Mouse (Mus musculus) adrenal gland, postnatal 10 days (tissue): ENCODE data around the gene Serpine2. TPM values are rescaled to one million over a fixed set of nuclear protein-coding genes. Genes with fewer than 3 reads are reported as not detected.

ENCODE experiments used
- DNase-seq: peaks from one replicate; pipeline ENCODE4 v3.0.0; 2021; ENCODE audit warnings: mixed read lengths
- long read RNA-seq, 2 experiments: library from polyadenylated mRNA; stranded (forward); transcript quantifications; one replicate each; pipeline ENCODE4 v2.0.0; 2021
- total RNA-seq, 2 experiments: library from RNA; stranded (reverse); gene quantifications; 2 replicates each; pipeline ENCODE4 v1.2.3; 2021

Gene Serpine2
- 10 to 100 TPM; 15.9 to 25.7 TPM for total RNA-seq
- long read RNA-seq, experiment 1, transcript Serpine2-201 (9 exons, 2,210 nt): major isoform, 35 of 44 reads
- long read RNA-seq, experiment 1, partial matches to known transcripts: 3 of 44 reads
- long read RNA-seq, experiment 1, other reads (novel, unspliced or antisense): 6 of 44 reads
- long read RNA-seq, experiment 2, transcript Serpine2-201 (9 exons, 2,210 nt): major isoform, 27 of 31 reads
- long read RNA-seq, experiment 2, partial matches to known transcripts: 1 of 31 reads
- long read RNA-seq, experiment 2, other reads (novel, unspliced or antisense): 3 of 31 reads

DNA sequence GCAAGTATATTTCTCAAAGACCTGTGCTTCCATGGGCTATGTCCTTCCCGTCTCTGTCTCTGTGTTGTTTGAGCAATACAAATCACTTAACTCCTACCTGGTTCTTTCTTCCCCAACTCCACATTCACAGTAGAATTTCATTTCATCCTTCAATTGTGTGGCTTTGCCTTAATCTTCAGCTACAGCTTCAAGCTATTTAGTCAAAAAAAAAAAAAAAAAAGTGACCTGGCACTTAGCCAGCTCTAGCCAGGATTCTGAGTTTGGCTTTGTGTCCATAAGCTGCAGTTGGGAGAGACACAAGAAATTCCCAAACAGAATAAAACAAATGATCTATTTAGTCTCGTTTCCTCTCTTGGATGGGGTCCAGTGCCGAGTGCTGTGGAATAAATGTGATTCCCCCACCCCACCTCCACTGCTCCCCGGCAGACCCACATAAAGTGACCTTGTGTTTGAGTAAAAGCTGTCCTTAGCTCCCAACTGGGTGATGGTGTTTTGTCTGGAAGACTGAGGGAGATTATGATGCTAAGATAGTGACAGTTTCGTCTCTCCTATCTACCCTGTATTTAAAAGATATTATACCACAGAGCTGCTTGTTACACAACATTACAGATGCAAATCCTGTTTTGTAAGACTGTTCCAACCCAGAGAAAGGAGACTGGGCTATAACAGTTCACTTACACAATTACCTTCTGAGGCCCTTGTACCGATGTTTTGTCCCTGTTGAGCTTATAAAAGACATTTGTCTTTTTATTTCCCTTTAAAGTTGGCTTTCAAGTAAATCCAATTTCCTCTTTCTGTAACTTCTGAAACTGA lies at the start of gene Serpine2:
Gene Serpine2 (minus strand): TSS at position 51 of the 813 bp plus-strand sequence.
- DNase-seq: peak; percentile 9

DNA sequence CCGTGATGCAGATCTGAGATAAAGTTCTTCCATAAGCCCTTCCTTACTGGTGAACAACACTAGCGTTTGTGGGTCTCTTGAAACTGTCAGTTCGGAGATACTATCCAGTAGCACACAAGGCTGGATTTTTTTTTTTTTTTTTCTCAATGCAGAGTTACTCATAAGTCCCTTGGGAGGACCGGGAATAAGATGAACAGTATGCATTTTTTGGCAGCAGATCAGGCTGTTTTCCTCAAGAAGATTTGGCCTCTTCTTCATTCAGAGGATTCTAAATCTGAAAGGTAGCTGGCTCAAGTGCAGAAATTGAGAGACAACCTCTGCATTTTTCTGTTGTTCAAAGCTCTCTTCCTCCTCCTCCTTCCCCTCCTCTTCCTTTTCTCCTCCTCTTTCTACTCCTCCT lies 46.8 kb upstream of the Serpine2 start:
- no peak for DNase-seq

DNA sequence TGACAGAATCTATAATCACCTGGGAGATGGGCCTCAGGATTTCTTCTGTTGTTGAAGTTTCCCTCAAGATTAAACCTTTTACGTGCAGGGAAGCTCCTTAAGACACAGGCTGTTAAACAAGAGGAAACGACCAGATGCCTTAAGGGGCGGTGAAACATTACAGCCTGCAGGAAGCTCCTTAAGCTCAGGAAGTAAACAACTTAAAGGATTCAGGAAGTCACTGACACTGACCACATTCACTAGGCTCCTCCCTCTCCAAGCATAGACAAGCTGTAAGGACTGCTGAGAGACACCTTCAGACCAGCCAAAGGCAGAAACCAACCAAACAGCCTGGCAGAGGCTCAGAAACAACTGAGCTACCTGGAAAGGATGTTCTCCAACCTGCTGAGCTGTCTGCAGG lies 44.3 kb upstream of the Serpine2 start:
- no peak for DNase-seq

DNA sequence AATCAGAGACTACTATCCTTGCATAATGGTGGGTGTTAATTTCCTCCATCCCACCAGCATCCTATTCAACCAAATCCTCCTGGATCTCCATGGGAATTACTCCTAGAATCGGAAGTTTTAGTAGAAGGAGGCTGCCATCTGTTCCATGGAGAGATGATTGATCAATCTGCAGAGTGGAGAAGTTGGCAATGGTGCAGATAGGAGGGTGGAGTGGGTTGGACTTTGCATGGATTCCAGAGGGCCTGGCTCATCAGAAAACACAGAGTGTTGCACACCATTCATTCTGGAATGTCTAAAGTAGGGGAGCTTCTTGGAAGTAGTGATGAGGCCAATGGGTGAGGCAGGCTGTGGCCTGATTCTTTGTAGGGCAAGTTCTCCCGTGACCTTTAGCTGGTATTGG lies 41.9 kb upstream of the Serpine2 start:
- no peak for DNase-seq

DNA sequence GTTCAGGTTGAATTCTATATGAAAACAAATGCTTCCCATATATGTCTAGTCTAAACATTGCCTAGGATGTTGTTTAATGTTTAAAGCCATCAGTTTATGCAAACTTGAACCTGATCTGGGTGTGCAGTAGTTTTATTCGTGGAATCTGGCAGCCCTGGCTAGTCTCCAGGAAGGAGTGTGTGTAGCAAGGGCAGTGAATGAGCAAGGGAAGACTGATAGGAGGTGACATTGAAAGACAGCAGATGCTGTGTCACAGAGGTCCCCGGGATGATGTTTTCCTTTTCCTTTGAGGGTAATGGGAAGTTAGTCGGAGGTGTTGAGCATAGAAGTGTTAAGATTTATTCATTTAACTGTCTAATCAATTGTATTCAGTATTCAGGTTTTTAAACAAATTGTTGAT lies 21.7 kb upstream of the Serpine2 start:
- DNase-seq: no peak

DNA sequence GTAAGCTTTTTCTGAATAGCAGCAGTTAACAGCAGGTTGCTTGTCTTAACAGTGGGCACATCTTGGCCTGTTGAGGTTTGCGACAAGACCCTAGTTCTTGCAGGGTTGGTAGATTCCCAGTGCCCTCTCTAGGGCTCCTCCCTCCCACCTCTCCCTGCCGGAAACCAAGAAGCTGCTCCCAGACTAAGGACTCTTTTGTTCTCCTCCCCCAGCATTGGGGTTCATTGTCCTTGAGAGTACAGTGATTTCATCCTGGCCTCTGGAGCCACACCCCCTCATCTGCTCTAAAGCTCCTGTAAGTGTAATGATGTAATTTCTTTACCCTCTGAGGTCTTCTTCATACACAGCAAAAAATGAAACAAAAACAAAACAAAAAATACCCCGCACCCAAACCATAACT lies 13.8 kb upstream of the Serpine2 start:
- no peak for DNase-seq

DNA sequence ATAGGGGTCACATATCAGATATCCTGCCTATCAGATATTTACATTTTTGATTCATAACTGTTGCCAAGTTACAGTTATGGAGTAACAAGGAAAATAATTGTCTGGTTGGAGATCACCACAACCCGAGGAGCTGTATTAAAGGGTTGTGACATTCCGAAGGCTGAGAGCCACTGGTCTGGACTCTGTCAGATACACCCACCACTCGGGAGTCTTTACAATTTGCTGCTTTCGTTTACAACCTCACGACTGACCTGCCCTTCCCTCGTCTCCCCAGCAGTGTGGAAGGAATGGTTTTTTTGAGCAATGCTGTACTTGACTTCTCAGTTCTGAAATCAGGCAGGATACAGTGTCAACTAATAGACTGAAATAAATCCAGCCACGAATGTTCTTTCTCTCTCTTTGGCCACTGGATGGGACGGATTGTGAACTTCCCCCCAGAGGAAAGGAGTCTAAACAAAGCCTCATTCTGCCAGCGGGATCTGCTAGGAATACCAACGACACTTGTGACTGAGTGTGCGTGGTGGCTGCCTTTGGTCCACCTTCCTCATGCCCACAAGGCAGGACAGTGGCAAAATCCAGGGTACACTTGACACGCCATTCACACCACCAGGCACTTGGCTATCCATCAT lies 455 bp downstream of the Serpine2 start:
- peak; percentile 3 for DNase-seq

DNA sequence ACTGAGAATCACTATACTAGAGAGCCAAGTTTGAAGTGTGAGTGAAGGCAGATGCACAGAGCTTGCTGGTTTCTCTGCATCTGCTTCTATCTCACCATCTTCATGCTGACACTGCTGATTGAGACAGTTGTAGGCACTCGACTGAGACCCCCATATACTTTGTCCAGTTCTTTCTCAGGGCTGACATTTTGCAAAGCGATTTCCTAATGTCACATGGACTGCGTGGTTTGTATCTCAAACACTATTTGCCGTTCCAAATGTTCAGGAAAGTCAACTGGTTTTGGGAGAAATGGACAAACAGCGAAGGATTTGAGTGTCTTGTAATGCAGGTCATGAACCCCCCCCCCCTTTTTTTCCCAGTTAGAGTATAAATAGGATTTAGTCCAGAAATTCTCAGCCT lies 1.0 kb downstream of the Serpine2 start:
- DNase-seq: no peak

DNA sequence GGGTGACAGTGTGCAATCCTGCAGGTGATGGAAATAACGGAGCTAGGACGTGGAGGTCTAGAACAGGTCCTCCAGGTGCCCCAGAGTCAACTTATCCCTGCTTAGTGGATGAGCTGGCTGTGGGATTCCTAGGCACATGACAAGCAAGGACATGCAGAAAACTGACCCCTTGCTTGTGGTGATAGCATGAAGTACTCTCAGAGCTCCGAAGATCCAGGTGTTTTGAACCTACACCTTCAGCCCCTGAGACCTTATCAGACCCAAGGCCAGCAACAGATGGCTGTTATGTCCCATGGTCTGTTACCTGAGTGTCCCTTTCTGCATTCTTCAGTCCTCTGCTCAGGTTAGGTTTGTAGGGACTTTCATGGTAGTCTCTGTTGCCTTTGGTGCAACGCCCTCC lies 2.0 kb downstream of the Serpine2 start:
- no peak for DNase-seq

DNA sequence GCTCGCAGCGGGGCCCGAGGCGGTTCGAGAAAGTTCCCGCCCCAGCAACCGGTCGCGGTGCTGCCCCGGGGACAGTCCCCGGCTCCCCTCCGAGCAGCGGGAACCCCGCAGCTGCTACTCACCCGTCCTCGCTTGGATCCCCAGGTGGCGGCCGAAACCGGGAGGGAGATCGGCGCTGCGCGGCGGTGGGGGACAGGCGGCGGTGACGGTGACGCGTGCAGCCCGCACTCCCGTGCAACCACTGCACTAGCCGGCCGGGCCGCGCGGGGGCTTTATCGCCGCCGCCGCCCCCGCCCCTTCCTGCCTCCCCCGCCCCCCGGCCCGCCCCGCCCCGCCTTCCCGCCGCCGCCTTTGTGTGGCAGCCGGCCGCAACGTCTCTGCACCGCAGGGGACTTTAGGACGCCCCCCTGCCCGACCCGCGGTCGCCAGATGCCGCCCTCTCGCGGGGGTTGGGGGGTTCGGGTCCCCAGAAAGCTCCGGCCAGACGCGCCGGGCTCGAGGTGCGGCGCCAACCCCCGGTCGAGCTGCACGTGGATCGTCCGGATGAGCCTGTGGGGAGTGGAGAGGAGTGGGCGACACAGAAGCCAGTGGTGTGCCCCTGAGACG lies 2.5 kb downstream of the Serpine2 start:
- DNase-seq: peak; percentile 41

DNA sequence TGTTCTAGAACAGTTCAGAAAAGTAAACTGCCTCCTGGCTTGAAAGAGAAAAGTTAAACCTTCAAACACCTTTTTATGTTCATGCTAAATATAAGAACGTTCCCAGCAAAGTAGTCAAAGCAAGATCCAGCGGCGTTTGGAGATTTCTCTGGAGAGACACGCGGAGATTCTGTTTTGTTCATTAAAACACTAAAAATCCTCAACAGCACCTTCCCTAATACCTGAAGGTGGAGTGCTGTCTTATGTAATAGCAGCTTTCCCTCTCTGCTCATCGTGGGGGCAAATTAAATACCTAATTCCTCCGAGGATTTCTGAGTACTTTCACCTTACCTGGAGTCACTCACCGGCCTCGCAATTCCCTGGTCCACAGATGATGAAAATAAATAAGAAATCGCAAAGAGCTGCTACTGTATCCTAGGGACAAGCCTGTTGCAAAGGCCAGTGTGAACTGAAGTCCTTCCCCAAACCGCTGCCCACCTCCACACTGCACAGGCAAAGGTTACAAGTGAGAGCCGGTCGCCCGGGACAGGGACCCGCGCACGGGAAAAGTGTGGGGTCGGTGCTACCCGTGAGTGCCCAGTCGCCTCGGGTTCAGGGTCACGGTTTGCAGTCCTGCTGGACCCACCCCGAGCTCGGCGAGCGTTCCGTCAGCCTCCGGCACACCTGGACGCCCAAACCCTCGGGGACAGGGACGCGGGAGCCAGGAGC lies 3.1 kb downstream of the Serpine2 start:
- DNase-seq: no peak

DNA sequence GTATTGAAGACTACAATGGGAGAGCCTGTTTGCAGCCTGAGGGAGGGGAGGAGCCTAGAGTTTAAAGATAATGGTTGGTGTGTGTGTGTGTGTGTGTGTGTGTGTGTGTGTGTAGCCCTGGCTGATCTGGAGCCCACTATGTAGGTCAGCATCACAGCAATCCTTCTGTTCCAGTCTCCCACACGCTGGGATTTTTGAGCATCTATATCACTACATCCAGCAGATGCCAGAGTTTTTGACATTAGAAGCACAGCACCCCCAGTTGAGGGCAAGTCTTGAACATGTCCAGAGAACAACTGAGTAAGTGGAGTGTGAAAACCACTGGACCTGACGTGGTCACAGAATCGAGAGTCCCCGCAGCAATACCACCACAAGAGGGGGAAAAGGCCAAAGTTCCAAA lies 4.2 kb downstream of the Serpine2 start:
- DNase-seq: no peak

DNA sequence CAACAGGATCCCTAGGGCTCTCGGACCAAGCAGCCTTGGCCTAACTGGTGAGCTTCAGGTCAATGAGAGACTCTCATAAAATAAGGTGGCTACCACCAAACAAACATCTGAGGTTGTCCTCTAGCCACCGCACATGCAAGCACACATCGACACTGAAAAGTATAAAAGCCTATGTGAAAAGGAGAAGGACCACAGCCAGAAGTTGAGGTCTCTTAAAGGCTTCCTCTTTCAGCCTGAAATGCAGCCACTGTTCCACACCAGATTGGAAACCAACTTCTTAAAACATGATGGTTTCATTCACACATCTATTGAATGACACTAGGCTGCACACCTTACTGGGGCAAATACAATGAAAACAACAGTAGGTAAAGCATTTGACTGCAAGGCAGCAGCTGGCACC lies 7.5 kb downstream of the Serpine2 start:
- no peak for DNase-seq

DNA sequence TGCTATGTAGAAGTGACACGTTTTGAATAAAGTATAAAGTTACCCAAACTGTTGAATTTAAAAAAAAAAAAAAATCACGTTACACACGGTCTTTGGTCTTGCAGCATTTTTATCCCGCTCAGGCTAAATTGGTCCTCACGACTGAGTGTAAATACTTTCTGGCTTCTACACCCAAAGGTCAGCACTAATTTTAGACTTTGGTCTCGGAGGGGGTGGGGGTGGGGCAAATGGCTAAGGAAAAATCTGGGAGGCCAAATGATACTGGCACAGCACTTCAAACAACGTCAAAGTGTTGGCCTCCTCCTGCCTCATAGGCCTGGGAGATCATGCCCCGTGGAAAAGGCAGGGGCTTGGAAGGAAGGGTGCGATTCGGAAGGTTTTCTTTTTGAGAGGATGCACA lies 10.6 kb downstream of the Serpine2 start:
- peak; percentile 6 for DNase-seq

DNA sequence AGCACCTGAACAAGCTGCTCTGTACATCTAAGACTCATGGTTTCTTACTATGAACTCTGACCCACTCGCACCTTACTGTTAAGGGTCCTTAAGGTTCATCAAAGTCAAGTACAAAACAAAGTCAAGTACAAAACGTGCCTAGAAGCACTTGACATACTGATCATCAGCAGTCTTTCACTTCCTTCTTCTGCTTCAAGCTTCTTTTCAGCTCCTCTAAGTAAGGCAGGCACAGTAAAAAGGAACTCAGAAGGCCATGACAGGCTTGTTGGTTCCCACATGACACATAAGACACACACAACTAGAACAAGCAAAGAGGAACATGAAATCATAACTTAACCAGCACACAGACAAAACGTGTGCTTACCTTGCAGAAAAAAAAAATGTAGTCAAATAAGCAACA lies 12.3 kb downstream of the Serpine2 start:
- no peak for DNase-seq

DNA sequence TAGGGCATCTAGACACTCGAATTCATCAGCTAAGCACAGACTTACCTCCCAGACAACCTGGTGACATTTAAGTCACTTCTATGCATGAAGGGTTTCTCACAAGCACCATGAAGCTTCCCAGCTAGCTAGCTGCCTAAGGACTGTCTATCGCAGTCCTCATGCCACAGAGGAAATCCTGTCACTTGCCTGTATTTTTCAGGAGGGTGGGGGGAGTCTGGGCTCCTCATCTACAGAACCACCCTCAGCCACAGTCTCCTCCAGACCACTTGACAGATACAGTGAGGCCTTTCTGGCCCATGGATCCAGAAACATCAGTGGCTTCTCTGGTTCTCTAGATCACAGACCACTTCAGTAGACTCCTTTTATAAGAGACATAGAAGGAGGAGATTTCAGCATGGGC lies 14.1 kb downstream of the Serpine2 start:
- DNase-seq: no peak

DNA sequence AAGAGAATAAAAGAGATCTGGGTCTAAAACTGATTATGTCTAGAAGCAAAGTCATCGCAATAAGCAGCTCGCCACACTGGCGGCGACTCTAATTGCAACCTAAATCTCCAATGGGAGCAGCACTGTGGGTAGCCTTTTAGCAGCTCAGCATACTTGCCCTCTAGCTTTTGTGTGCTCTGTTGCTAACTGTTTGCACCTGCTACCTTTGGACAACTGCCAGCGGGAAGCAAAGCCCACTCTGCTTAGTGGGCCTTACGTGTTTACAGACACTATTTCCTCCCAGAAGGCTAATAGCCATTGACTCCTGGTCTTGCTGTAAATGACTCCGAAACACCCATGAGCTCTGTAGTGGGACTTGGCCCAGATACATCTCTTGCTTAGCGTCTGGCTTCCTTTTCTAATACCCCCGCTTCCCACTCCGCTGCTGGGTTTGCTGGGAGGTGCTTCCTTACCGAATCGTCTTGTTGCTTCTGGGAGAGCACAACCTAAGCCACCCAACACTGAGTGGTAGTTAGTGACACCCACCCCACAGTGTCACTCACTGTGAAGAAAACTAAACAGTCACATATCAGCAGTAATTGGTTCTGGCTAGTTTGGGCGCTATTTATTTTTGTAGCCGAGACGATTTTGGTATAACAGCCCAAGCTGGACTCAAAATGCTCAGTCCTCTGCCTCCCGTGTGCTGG lies 28.1 kb downstream of the Serpine2 start:
- DNase-seq: no peak

DNA sequence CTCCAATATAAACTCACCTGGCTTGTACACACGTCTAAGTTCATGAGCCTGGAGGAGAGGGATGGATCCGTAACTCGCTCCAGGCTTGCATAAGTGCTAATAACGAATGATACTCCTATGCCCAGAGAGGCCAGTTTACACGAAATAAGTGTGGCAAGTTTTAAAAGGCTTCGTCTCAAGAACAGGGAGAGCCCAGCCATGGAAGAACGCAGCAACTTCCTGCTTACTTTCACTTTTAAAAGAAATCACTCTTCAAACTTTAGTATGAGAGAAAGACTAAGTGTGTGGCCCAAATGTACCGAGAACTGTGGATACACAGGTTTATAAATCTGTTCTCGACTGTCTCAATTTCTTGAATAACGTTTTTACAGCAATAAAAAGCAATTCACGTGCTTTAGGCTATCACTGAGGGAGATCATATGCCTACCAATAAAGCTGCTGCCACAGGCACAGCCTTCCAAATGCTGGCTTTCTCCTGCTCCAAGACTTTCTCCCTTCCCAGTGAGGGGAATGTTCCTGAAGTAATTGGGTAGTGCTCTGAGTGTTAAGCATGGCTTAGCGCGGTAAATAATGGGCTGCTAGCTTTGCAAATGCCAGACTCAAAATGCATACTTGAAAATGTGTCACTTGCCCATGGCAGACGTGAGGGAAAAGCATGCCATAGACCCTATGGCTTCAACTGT lies 36.9 kb downstream of the Serpine2 start:
- no peak for DNase-seq

DNA sequence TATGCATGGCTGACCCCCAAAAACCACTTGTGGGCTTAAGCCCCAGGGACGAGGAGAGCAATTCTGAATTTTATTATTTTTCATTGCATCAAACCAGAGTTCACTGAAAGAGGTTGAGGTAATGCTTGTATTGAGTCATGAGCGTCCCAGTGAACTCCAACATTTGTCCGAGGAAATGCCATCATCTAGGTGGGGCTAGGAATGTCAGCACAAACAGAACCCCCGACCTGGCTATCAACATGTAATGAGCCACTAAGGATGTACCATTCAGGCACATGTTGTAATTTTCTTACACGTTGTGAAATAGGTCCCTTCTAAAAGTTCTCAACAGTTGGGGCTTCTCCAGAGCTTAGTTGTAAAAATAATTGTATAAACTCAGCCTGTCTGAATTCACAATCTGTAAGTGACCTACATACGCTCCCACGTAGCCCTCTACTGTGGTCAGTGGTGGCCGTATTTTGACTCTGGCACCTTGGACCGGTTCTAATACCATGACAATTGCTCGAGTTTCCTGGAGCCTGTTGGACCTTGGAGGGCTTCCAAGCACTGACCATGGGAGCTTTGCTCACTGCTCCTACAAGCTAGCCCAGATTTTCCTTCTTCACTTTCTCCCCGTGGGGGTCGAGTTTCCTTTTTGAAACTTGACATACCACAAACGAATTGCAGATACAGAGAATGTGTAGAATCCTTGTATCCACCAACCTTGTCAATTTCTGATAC lies 38.0 kb downstream of the Serpine2 start:
- DNase-seq: peak; percentile 66

DNA sequence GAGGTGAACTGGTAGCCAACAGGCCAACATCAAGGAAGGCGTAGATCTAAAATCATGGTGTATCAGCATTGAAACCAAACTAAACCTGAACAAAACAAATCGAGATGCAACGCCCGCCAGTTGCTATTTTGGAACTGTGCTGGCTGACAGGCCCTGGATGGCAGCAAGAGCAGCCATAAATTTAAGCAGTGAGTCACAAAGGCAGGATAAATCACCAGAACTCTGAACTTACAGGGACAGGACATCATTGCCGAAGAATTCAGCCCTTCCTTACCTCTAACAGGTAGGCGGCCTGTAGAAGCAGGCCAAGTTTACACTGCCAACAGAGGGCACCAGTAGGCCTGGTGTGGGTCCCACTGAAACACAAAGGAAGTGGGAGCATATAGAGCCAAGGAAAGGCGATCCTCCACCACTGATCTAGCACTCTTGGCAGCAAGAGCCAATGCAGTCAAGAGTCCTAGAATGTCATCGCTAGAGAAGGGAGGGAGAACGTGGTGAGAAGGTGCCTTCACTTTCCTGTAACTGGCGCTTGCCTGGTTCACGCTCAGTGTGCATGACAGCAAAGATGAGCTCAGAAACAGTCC lies 41.6 kb downstream of the Serpine2 start:
- peak; percentile 13 for DNase-seq
